Mouse (Mus musculus) CH12.LX (cell line): ENCODE results near the gene Hgf. TPM values are rescaled to one million over a fixed set of nuclear protein-coding genes. Genes with fewer than 3 reads are reported as not detected.

Experiments
- DNase-seq: peaks from one replicate; pipeline ENCODE4 v3.0.0-alpha.2; 2013; ENCODE audit errors: extremely low read depth
- H3K27ac ChIP-seq: 2 replicates; pipeline ENCODE4 v1.5.1; 2012; ENCODE audit warnings: low read depth, mild to moderate bottlenecking, control low read depth, moderate library complexity; ENCODE audit not compliant: insufficient read depth
- H3K27me3 ChIP-seq: replicated peaks from 2 replicates; pipeline ENCODE3; 2012; ENCODE audit warnings: inconsistent platforms
- H3K36me3 ChIP-seq, 2 experiments: replicated peaks in 1 of 2; 2 replicates each; pipeline versions ENCODE3 to v1.6.1; 2012; ENCODE audit warnings: inconsistent platforms in 1 of 2, low read length in 1 of 2, mild to moderate bottlenecking in 1 of 2, mixed read lengths in 1 of 2, moderate library complexity in 1 of 2; ENCODE audit not compliant: control insufficient read depth in 1 of 2, insufficient read depth in 1 of 2
- H3K4me1 ChIP-seq, 2 experiments: 2 replicates each; pipeline ENCODE4 v1.6.1; 2012; ENCODE audit warnings: inconsistent platforms in 1 of 2, moderate library complexity in 1 of 2; ENCODE audit not compliant: insufficient read depth in 2 of 2, control insufficient read depth in 1 of 2
- H3K4me2 ChIP-seq: 2 replicates; pipeline ENCODE4 v1.6.1; 2012; ENCODE audit warnings: low read depth, mild to moderate bottlenecking, control low read depth; ENCODE audit not compliant: poor library complexity, insufficient read depth, severe bottlenecking
- H3K4me3 ChIP-seq, 3 experiments: fragments of 150-350 bp in 1 of 3; sonication (generic) in 1 of 3; replicated peaks in 1 of 3; 2 replicates each; pipeline versions ENCODE3 to v1.5.1; 2011 to 2012; ENCODE audit warnings: low read depth in 2 of 3, low read length in 2 of 3, mild to moderate bottlenecking in 2 of 3, moderate library complexity in 2 of 3, control low read depth in 1 of 3, improper control_type of control experiment in 1 of 3, inconsistent platforms in 1 of 3, mixed read lengths in 1 of 3; ENCODE audit not compliant: poor library complexity in 1 of 3
- H3K79me2 ChIP-seq: replicated peaks from 2 replicates; pipeline ENCODE4 v1.6.1; 2012; ENCODE audit warnings: mild to moderate bottlenecking, moderate library complexity; ENCODE audit not compliant: control insufficient read depth, poor library complexity, insufficient read depth, severe bottlenecking; ENCODE audit errors: extremely low read depth
- H3K9ac ChIP-seq: 2 replicates; pipeline ENCODE4 v1.6.1; 2012; ENCODE audit warnings: low read depth, mild to moderate bottlenecking, control low read depth, moderate library complexity; ENCODE audit not compliant: insufficient read depth
- H3K9me3 ChIP-seq: replicated peaks from 2 replicates; pipeline ENCODE3; 2012; ENCODE audit warnings: low read length, inconsistent platforms, mixed read lengths
- BHLHE40 ChIP-seq: IDR thresholded peaks from 2 replicates; pipeline ENCODE4 v1.6.1; 2011; ENCODE audit warnings: mild to moderate bottlenecking, low read depth, low read length, improper control_type of control experiment
- CHD1 ChIP-seq: IDR thresholded peaks from 2 replicates; pipeline ENCODE4 v1.6.1; 2012; ENCODE audit warnings: low read depth, low read length, improper control_type of control experiment, inconsistent platforms
- CTCF ChIP-seq, 2 experiments: IDR thresholded peaks in 1 of 2; conservative IDR thresholded peaks in 1 of 2; 2 replicates each; pipeline ENCODE4 v1.5.1; 2011 to 2012; ENCODE audit warnings: low read depth in 2 of 2, low read length in 2 of 2, improper control_type of control experiment in 1 of 2, inconsistent platforms in 1 of 2, mild to moderate bottlenecking in 1 of 2, moderate library complexity in 1 of 2
- ELF1 ChIP-seq: IDR thresholded peaks from 2 replicates; pipeline ENCODE4 v1.6.1; 2014; ENCODE audit warnings: low read depth, mild to moderate bottlenecking, inconsistent platforms, low read length, improper control_type of control experiment
- ETS1 ChIP-seq: conservative IDR thresholded peaks from 2 replicates; pipeline ENCODE4 v1.6.1; 2012; ENCODE audit warnings: low read depth, mild to moderate bottlenecking, inconsistent platforms, low read length, improper control_type of control experiment, moderate library complexity
- IRF4 ChIP-seq: IDR thresholded peaks from 2 replicates; pipeline ENCODE4 v1.6.1; 2014; ENCODE audit warnings: low read depth, mild to moderate bottlenecking, inconsistent platforms, low read length, improper control_type of control experiment
- JUN ChIP-seq: IDR thresholded peaks from 2 replicates; pipeline ENCODE4 v1.6.1; 2011; ENCODE audit warnings: low read depth, mild to moderate bottlenecking, low read length, improper control_type of control experiment, moderate library complexity; ENCODE audit not compliant: insufficient read depth
- JUND ChIP-seq: conservative IDR thresholded peaks from 2 replicates; pipeline ENCODE4 v1.6.1; 2011; ENCODE audit warnings: low read depth, low read length, improper control_type of control experiment
- MEF2A ChIP-seq: IDR thresholded peaks from 2 replicates; pipeline ENCODE4 v1.6.1; 2014; ENCODE audit warnings: low read depth, mild to moderate bottlenecking, inconsistent platforms, low read length, improper control_type of control experiment, borderline replicate concordance
- MXI1 ChIP-seq: IDR thresholded peaks from 2 replicates; pipeline ENCODE4 v1.6.1; 2011; ENCODE audit warnings: mild to moderate bottlenecking, low read depth, low read length, improper control_type of control experiment
- MYC ChIP-seq: IDR thresholded peaks from 2 replicates; pipeline ENCODE4 v1.6.1; 2011; ENCODE audit warnings: low read depth, mild to moderate bottlenecking, improper control_type of control experiment, low read length
- NELFE ChIP-seq: IDR thresholded peaks from 2 replicates; pipeline ENCODE4 v1.6.1; 2011; ENCODE audit warnings: low read depth, low read length, improper control_type of control experiment
- PAX5 ChIP-seq: IDR thresholded peaks from 2 replicates; pipeline ENCODE4 v1.6.1; 2012; ENCODE audit warnings: low read length, inconsistent platforms, mixed read lengths
- POLR2A ChIP-seq: IDR thresholded peaks from 2 replicates; pipeline ENCODE4 v1.6.1; 2011; ENCODE audit warnings: low read depth, mild to moderate bottlenecking, improper control_type of control experiment, low read length
- POLR2AphosphoS2 ChIP-seq: IDR thresholded peaks from 2 replicates; pipeline ENCODE4 v1.6.1; 2011; ENCODE audit warnings: low read depth, low read length, improper control_type of control experiment
- RCOR1 ChIP-seq: conservative IDR thresholded peaks from 2 replicates; pipeline ENCODE4 v1.6.1; 2012; ENCODE audit warnings: low read depth, mild to moderate bottlenecking, inconsistent platforms, low read length, improper control_type of control experiment
- SIN3A ChIP-seq: IDR thresholded peaks from 2 replicates; pipeline ENCODE4 v1.6.1; 2012; ENCODE audit warnings: low read length, improper control_type of control experiment, inconsistent platforms
- TBP ChIP-seq: conservative IDR thresholded peaks from 2 replicates; pipeline ENCODE4 v1.6.1; 2011; ENCODE audit warnings: low read depth, low read length, improper control_type of control experiment
- ZKSCAN1 ChIP-seq: IDR thresholded peaks from 2 replicates; pipeline ENCODE4 v1.6.1; 2012; ENCODE audit warnings: low read depth, inconsistent platforms, low read length, improper control_type of control experiment, borderline replicate concordance
- ZNF384 ChIP-seq: IDR thresholded peaks from 2 replicates; pipeline ENCODE4 v1.6.1; 2012; ENCODE audit warnings: low read depth, low read length, improper control_type of control experiment, inconsistent platforms
- dilution Hi-C: fragments of 300-500 bp; cut with MboI; formaldehyde crosslinking; loops from 2 replicates; pipeline ENCODE4 v1.14.3; 2020; ENCODE audit warnings: low sequenced_read_pairs; ENCODE audit not compliant: extremely low pct_unique_long_range_greater_than_20kb, extremely low pct_ligation_motif_present
- in situ Hi-C: fragments of 300-500 bp; cut with MboI; formaldehyde crosslinking; loops from 3 replicates; pipeline ENCODE4 v1.14.3; 2019; ENCODE audit warnings: low sequenced_read_pairs, low pct_ligation_motif_present, low pct_unique_long_range_greater_than_20kb, mixed read lengths
- polyA plus RNA-seq: library from polyadenylated mRNA; unstranded; fragments of >175 nt; gene quantifications from 2 replicates; pipeline ENCODE4 v1.2.1, GENCODE M21; 2012; ENCODE audit warnings: low read depth; ENCODE audit not compliant: insufficient read length
- total RNA-seq, 2 experiments: library from RNA; depleted of rRNA; stranded (reverse); fragments of 300-350 nt in 1 of 2; fragments of >200 nt in 1 of 2; gene quantifications; 2 replicates each; pipeline ENCODE4 v1.2.3; 2012 to 2014

Gene Hgf
- total and polyA plus RNA-seq, 3 experiments, result not detected

GRCm38 (mm10) chr5:16647701-16648100 is 94.4 kb downstream of the Hgf start:
- peaks cover 3% of the 10 kb centered on the region for H3K9me3 ChIP-seq
- dilution Hi-C loops, result no loop called here

GRCm38 (mm10) chr5:16650240-16650639 is 96.9 kb downstream of the Hgf start:
- Histone ChIP-seq H3K27me3 (no peaks in the 10 kb centered on the region), H3K79me2 (no peaks in the 10 kb centered on the region), H3K9me3 (no peaks in the 10 kb centered on the region), H3K4me2 (no peak overlapping the region), H3K9ac (no peak overlapping the region), H3K4me1 (no peaks in the 10 kb centered on the region), H3K4me3 (no peak overlapping the region), H3K36me3 (no peaks in the 10 kb centered on the region), H3K27ac (no peak overlapping the region)
- peak; percentile 2 for DNase-seq
- in situ Hi-C loops, result no loop called here
- no peak for TF ChIP-seq MEF2A
- dilution Hi-C loops, result no loop called here

More at GRCm38 (mm10) chr5:16647701-16648100, 94.4 kb downstream of the Hgf start:
- Histone ChIP-seq H3K27ac (no peak overlapping the region), H3K4me3 (no peak overlapping the region), H3K79me2 (no peaks in the 10 kb centered on the region), H3K9ac (no peak overlapping the region), H3K36me3 (no peaks in the 10 kb centered on the region), H3K27me3 (no peaks in the 10 kb centered on the region), H3K4me2 (no peak overlapping the region), H3K4me1 (no peaks in the 10 kb centered on the region)
- no peak for TF ChIP-seq SIN3A
- no peak for TF ChIP-seq CHD1
- no peak for TF ChIP-seq JUN
- no peak for TF ChIP-seq BHLHE40
- no peak for TF ChIP-seq MEF2A
- TF ChIP-seq IRF4, result no peak
- no peak for TF ChIP-seq CTCF (conservative IDR thresholded peaks at IDR 0.05 in 1 of 2, IDR thresholded peaks at IDR 0.05 in 1 of 2; ENCODE audit: low read depth in 2 of 2, low read length in 2 of 2)
- no peak for TF ChIP-seq POLR2A
- TF ChIP-seq ETS1, result no peak
- TF ChIP-seq TBP, result no peak
- no peak for TF ChIP-seq MXI1
- TF ChIP-seq ELF1, result no peak
- TF ChIP-seq ZNF384, result no peak
- no peak for TF ChIP-seq PAX5
- TF ChIP-seq NELFE, result no peak
- no peak for TF ChIP-seq JUND
- TF ChIP-seq MYC, result no peak
- TF ChIP-seq RCOR1, result no peak
- no peak for TF ChIP-seq POLR2AphosphoS2
- no peak for TF ChIP-seq ZKSCAN1
- in situ Hi-C loops, result no loop called here
- DNase-seq, result no peak
